In genomic region chr5:134188571-134188970, GRCm38 (mm10) we compare ENCODE assay signal across 15 mouse cellular contexts. TPM values are rescaled to one million over a fixed set of nuclear protein-coding genes. Genes with fewer than 3 reads are reported as not detected.
DNase-seq lines count a peak whose midpoint lies in the region; ATAC-seq and TF ChIP-seq lines count a peak whose summit lies in the region.
"Had no signal": no experiment of that assay in that cellular context is flagged by ENCODE, and none has a peak within 500 bp of the region (broad histone marks: within the 10 kb centered on the region; RNA-seq: fewer than 3 reads in every experiment).

No protein-coding gene starts in this region.

- H3K27ac ChIP-seq in liver, postnatal 0 days (ENCODE audit: low read depth) = no peak overlapping the region
- H3K27ac ChIP-seq: embryonic facial prominence, embryonic 15.5 days had no signal

- H3K9ac ChIP-seq in liver, postnatal 0 days (replicated peaks) = no peak overlapping the region
- H3K9ac ChIP-seq: embryonic facial prominence, embryonic 15.5 days; lung, embryonic 14.5 days had no signal

- DNase-seq in liver = peak; percentile 13
- no peak for DNase-seq in liver, postnatal 0 days
- peak; percentile 45 for DNase-seq in CD4-positive, CD25-positive, alpha-beta regulatory T cell, adult 2 months (ENCODE audit: low read depth, low spot score)
- DNase-seq in thymus, postnatal 14 days = peak; percentile 51
- DNase-seq in spleen, postnatal 36 days (ENCODE audit: low spot score in 2 of 2) = no peak
- DNase-seq in layer of hippocampus, adult 8-10 months (ENCODE audit: low spot score in 2 of 2) = no peak
- DNase-seq: cerebellum, adult 11-12 months; gastrocnemius, postnatal 36 days; kidney, adult 8-10 months; layer of hippocampus, adult 9-11 months; lung, embryonic 14.5 days had no signal

- no peak for TF ChIP-seq EP300 in liver, postnatal 0 days (IDR thresholded peaks at IDR 0.05; ENCODE audit: low read depth)

- H3K4me1 ChIP-seq in liver, postnatal 0 days (ENCODE audit: insufficient read depth) = peaks cover 4% of the 10 kb centered on the region; the same call in 1 of the 2 replicates

- WGBS in liver, postnatal 0 days (ENCODE audit: insufficient replicate concordance) = 51% methylated on average over 7 of the region's 7 CpGs

- H3K27me3 ChIP-seq in liver, postnatal 0 days (ENCODE audit: insufficient read depth, low read length) = no peaks in the 10 kb centered on the region
- H3K27me3 ChIP-seq: embryonic facial prominence, embryonic 15.5 days had no signal

- ATAC-seq in liver, postnatal 0 days = no peak
- peak; percentile 42 for ATAC-seq in granulocyte monocyte progenitor cell, adult 5-6 weeks (replicated peaks; ENCODE audit: poor library complexity, severe bottlenecking)
- ATAC-seq: activated CD4-positive, CD25-positive, alpha-beta regulatory T cell, adult 4 months had no signal

- no peaks in the 10 kb centered on the region for H3K9me3 ChIP-seq in liver, postnatal 0 days (ENCODE audit: low read length)
- H3K9me3 ChIP-seq: embryonic facial prominence, embryonic 15.5 days had no signal

- H3K36me3 ChIP-seq in liver, postnatal 0 days (replicated peaks; ENCODE audit: insufficient read depth, low read length) = 0 out of 2 replicates have a peak, but pooled peaks cover 2% of the 10 kb centered on the region

- TF ChIP-seq CTCF in liver, postnatal 0 days (IDR thresholded peaks at IDR 0.05; ENCODE audit: low read depth) = no peak

- H3K4me3 ChIP-seq in liver, postnatal 0 days (ENCODE audit: low read depth, low read length) = no peak overlapping the region
- H3K4me3 ChIP-seq: embryonic facial prominence, embryonic 15.5 days had no signal

- no peak overlapping the region for H3K4me2 ChIP-seq in liver, postnatal 0 days (ENCODE audit: low read depth, low read length)
- H3K4me2 ChIP-seq: embryonic facial prominence, embryonic 15.5 days; heart, embryonic 11.5 days; lung, embryonic 14.5 days had no signal

RNA-seq across cellular contexts. Expression of gene Gtf2ird2, which starts 4.8 kb away (rescaled TPM):
- 1.8 and 2.1 TPM in 2 replicates for polyA plus RNA-seq in liver, postnatal 0 days (2015; fragmentation: Nextera tagmentation; extraction: Ambion mirVana)
- 1.3 and 15.1 TPM in 2 replicates for total RNA-seq in granulocyte monocyte progenitor cell, adult 5-6 weeks (2014; fragmentation: Nextera tagmentation)
- 3.9 and 5.0 TPM in 2 replicates for total RNA-seq in granulocyte monocyte progenitor cell, adult 5-6 weeks (2017)
- total RNA-seq in layer of hippocampus, adult 8-10 months (2022) = 10 to 100 TPM; 16.1 to 19.6 (median 16.4) TPM

RNA-seq across cellular contexts. Expression of gene Rcc1l, which starts 12.0 kb away (rescaled TPM):
- polyA plus RNA-seq in liver, postnatal 0 days (2015; fragmentation: Nextera tagmentation; extraction: Ambion mirVana) = 10.2 and 10.8 TPM in 2 replicates
- 22.9 and 25.7 TPM in 2 replicates for total RNA-seq in granulocyte monocyte progenitor cell, adult 5-6 weeks (2014; fragmentation: Nextera tagmentation)
- total RNA-seq in granulocyte monocyte progenitor cell, adult 5-6 weeks (2017) = 8.7 and 9.7 TPM in 2 replicates
- total RNA-seq in layer of hippocampus, adult 8-10 months (2022) = 10 to 100 TPM; 15.6 to 18.8 (median 16.9) TPM

RNA-seq across cellular contexts. Expression of gene Ncf1, which starts 40.9 kb away (rescaled TPM):
- polyA plus RNA-seq in liver, postnatal 0 days (2015; fragmentation: Nextera tagmentation; extraction: Ambion mirVana) = 24.4 and 26.0 TPM in 2 replicates
- 163 and 170 TPM in 2 replicates for total RNA-seq in granulocyte monocyte progenitor cell, adult 5-6 weeks (2014; fragmentation: Nextera tagmentation)
- total RNA-seq in granulocyte monocyte progenitor cell, adult 5-6 weeks (2017) = 165 and 177 TPM in 2 replicates
- 10 to 100 TPM in 2 of 4 experiments, 1 to 10 TPM in 2; 6.3 to 25.6 (median 14.7) TPM for total RNA-seq in layer of hippocampus, adult 8-10 months (2022)

Comparison
In these comparisons a context has a peak if more than half of its experiments do, and no peak if none do; other contexts are left out.
1. DNase-seq: peak in liver (single experiment), CD4-positive, CD25-positive, alpha-beta regulatory T cell, adult 2 months (single experiment) and thymus, postnatal 14 days (single experiment); none in liver, postnatal 0 days (single experiment), spleen, postnatal 36 days (0 of 2) and layer of hippocampus, adult 8-10 months (0 of 2).
2. RNA of gene Ncf1, which starts 40.9 kb away (total RNA-seq): 163 to 177 TPM in granulocyte monocyte progenitor cell, adult 5-6 weeks; 6.3 to 25.6 TPM in layer of hippocampus, adult 8-10 months; every median in the first group is over 4 times any median in the second.